Mouse (Mus musculus) myocyte (in vitro differentiated cells): ENCODE data around the gene Pdlim5.

Experiments used
- CEBPB ChIP-seq: IDR thresholded peaks from 2 replicates; pipeline ENCODE4 v1.6.1; 2011; ENCODE audit warnings: mild to moderate bottlenecking, moderate library complexity; ENCODE audit not compliant: poor library complexity, insufficient read depth, severe bottlenecking
- E2F4 ChIP-seq: IDR thresholded peaks from one replicate; pipeline ENCODE4 v1.6.1; 2011; ENCODE audit warnings: mild to moderate bottlenecking, control low read depth, moderate library complexity; ENCODE audit not compliant: insufficient read depth
- MAX ChIP-seq: IDR thresholded peaks from one replicate; pipeline ENCODE4 v1.6.1; 2011; ENCODE audit warnings: low read depth, mild to moderate bottlenecking, control low read depth
- MYOD1 ChIP-seq, 3 experiments: IDR thresholded peaks; one replicate each; pipeline ENCODE4 v1.6.1; 2011; ENCODE audit warnings: control low read depth in 2 of 3, low read depth in 2 of 3, mild to moderate bottlenecking in 2 of 3, moderate library complexity in 1 of 3; ENCODE audit not compliant: insufficient read length in 2 of 3, control insufficient read depth in 1 of 3
- MYOG ChIP-seq, 3 experiments: IDR thresholded peaks; one replicate each; pipeline ENCODE4 v1.6.1; 2011; ENCODE audit warnings: control low read depth in 2 of 3, low read depth in 2 of 3, mild to moderate bottlenecking in 2 of 3; ENCODE audit not compliant: insufficient read length in 2 of 3, control insufficient read depth in 1 of 3, insufficient read depth in 1 of 3
- POLR2A ChIP-seq: IDR thresholded peaks from one replicate; pipeline ENCODE4 v1.6.1; 2011; ENCODE audit warnings: low read depth, mild to moderate bottlenecking, control low read depth, moderate library complexity; ENCODE audit not compliant: insufficient read length
- POLR2AphosphoS2 ChIP-seq: IDR thresholded peaks from one replicate; pipeline ENCODE4 v1.6.1; 2011; ENCODE audit warnings: low read depth, control low read depth; ENCODE audit not compliant: insufficient read length
- SRF ChIP-seq: IDR thresholded peaks from one replicate; pipeline ENCODE4 v1.6.1; 2011; ENCODE audit warnings: low read depth; ENCODE audit not compliant: control insufficient read depth, insufficient read length
- TCF12 ChIP-seq: IDR thresholded peaks from one replicate; pipeline ENCODE4 v1.6.1; 2011; ENCODE audit warnings: mild to moderate bottlenecking, control low read depth; ENCODE audit not compliant: poor library complexity, insufficient read depth, severe bottlenecking

DNA sequence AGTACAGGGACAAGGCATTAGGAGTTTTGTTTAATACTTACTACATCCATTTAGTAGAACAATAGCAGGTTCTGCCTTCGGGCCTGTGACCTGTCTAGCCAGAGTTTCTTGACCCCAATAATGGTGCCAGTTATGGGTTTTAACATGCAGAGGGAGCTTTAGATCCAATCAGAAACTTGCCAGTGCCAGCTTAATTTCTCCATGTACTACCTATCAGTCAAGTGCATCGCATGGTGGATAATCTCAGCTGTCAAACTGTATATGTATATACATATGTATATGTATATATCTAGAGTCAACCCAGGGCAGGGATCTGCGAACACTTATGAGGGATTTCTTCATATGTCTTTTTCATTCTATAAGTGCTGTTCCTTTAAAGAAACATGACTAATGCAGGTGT, 61.0 kb downstream of the Pdlim5 start:
- TF ChIP-seq POLR2A, result no peak
- no peak for TF ChIP-seq MYOD1 (IDR thresholded peaks at IDR 0.05; ENCODE audit: control insufficient read depth in 1 of 3, insufficient read length in 2 of 3, low read depth in 2 of 3)
- TF ChIP-seq E2F4, result no peak
- TF ChIP-seq MYOG (IDR thresholded peaks at IDR 0.05; ENCODE audit: control insufficient read depth in 1 of 3, insufficient read depth in 1 of 3, insufficient read length in 2 of 3, low read depth in 2 of 3), result no peak
- no peak for TF ChIP-seq MAX
- TF ChIP-seq CEBPB, result no peak
- TF ChIP-seq POLR2AphosphoS2, result no peak
- TF ChIP-seq TCF12, result no peak
- no peak for TF ChIP-seq SRF
